Mouse (Mus musculus) A20 (cell line): ENCODE results near the gene Dhdh.
A peak's percentile ranks its signal among the peaks of the same experiment; 100 is the strongest.
"Not testable (repeated sequence)": the region's sequence is repeated elsewhere in the genome, so short reads cannot be mapped to it uniquely, and the experiment has no call there.

Source experiments
- DNase-seq: peaks from one replicate; pipeline ENCODE4 v3.0.0-alpha.2; 2011; ENCODE audit warnings: low read depth, low spot score

Dhdh gene

DNA sequence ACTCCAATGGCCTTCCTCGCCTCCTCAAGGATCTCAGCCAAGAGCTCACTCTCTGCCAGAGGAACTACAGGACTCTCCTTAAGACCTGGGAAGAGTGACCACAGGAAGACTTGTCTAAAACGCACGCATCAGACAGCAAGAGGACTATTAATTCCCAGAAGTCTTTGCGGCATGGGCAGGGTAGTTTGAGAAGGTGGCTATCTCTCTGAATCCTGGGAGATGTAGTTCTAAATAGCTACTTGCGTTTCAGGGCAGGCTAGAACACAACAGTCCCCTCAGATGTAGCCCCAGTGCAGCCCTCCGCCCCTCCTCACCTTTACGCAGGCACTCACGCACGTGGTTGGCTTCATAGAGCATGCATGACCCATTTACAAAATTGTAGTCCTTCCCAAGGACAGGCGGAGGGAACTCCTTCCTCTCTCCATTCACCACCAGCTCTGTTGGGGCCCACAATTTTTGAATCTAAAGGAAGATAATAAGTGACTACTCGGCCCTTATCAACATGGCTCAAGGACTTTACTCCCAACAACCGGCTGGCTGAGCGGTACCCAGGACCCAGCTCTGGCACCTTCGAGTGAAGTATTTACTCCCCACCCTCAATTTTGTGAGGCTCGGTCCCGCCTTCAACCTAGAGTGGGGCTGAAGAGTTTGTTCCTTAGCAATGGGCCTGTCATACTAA lies 13.2 kb downstream of the Dhdh start:
- DNase-seq = no peak

DNA sequence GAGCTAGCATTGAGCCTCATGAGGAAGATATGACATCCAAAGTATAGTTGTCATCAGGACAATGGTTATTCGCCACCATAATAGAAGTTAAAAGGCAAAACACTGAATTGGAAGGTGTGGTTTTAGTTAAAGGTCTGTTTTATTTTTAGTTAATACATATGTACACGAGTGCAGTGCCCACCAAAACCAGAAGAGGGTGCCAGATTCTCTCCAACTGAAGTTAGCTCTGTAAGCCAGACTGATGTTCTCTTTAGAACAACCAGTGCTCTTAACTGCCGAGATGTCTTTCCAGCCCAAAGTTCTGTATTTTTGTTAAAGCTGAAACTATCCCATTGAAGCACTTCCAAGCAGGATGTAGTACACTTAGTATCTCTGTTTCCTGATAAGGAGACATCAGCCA lies 17.7 kb downstream of the Dhdh start:
- DNase-seq = peak; percentile 78

- no peak for DNase-seq
Measured at GRCm38 (mm10) chr7:45467090-45467670, 21.4 kb downstream of the Dhdh start.

- DNase-seq = peak; percentile 96
Measured at GRCm38 (mm10) chr7:45466283-45467089, 22.1 kb downstream of the Dhdh start, which contains the start of gene Bax. Bax (minus strand) TSS chr7:45466898.

DNA sequence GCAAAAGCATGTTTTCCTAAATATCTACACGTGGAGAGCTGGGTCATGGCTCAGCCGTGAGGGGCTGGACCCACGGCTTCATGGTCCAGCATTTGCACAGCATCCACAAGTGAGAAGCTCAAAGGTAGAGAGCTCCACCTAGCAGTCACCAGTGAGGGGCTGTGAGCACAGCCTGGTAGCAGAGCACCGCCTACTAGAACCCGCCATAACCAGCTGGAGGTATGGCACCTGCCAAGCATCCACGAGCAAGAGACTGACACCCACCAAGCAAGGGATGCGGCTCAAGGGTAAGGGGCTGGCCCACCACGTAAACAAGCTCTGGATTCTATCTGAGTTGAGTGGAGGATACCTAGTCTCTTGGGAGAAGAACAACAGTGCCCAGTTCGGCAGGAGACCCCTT lies 23.1 kb downstream of the Dhdh start:
- DNase-seq = peak; percentile 77

- no peak for DNase-seq
Measured at GRCm38 (mm10) chr7:45465112-45465511, 23.5 kb downstream of the Dhdh start.

GRCm38 (mm10) chr7:45463987-45464778 lies 24.4 kb downstream of the Dhdh start:
- no peak for DNase-seq

DNA sequence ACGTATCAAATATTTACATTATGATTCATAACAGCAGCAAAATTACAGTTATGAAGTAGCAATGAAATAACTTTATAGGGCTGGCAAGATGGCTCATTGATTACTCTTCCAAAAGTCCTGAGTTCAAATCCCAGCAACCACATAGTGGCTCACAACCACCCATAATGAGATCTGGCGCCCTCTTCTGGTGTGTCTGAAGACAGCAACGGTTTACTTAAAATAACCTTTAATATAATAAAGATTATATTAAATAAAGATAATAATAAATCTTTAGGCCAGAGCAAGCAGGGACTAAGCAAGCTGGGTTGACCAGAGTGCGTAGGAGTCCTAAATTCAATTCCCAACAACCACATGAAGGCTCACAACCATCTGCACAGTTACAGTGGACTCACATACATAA lies 25.7 kb downstream of the Dhdh start:
- not testable (repeated sequence) for DNase-seq

DNA sequence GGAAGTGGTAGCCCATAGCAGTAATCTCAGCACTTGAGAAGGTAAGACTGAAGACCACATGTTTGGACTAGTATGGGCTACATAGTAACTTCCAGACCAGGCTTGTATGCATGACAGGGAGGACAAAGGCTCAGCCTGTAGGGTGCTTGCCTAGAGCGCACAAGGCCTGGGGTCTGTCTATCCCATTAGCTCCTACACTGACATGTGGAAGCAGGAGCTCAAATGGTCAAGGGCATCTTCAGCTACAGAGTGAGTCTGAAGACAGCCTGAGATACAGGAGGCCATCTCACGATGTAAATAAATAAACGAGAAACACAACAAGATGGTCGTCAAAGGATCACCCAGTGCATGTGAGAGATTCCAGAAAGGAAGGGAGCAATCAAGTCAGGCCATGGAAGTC lies 26.3 kb downstream of the Dhdh start:
- peak; percentile 28 for DNase-seq

- DNase-seq = no peak
Measured at GRCm38 (mm10) chr7:45461781-45462180, 26.8 kb downstream of the Dhdh start.

DNA sequence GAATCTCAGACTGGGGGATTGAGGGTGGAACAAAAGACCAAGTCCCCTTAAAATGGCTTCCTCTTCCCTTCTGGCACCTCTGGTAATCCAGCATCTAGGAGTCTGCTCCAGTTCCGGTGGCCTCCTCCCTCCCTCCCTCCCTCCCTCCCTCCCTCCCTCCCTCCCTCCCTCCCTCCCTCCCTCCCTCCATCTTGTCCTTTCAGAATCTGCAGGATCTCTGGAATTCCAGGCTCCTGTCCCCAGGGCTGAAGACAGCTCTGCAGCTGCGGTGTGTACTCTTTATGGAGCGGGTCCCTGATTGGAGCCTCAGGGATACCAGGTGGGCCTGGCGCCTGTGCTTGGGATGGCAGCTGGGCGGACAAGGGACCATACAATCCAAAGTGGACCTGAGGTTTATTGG lies 27.3 kb downstream of the Dhdh start:
- DNase-seq = no peak

DNA sequence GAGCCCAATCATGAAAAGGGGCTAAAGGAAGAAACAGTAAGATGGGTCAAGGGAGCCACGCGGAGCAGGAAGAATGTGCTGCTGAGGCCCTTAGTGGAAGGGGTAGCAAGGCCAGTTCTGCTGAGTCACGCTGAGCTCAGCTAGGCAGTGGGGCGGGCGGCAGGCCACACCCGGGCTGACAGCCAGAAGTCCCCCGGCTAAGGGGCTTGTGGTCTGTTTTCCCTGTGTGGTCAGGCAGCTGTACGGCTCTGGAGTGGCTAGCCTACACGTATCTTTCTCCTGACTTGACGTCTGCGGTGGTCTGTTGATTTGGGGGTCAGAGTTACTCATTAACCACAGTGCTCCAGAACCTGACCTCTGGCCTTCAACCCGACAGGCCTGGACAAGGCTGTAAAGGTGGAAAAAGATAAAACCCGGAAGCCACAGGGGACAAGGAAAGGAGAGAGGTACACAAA lies 27.7 kb downstream of the Dhdh start:
- DNase-seq = peak; percentile 87

DNA sequence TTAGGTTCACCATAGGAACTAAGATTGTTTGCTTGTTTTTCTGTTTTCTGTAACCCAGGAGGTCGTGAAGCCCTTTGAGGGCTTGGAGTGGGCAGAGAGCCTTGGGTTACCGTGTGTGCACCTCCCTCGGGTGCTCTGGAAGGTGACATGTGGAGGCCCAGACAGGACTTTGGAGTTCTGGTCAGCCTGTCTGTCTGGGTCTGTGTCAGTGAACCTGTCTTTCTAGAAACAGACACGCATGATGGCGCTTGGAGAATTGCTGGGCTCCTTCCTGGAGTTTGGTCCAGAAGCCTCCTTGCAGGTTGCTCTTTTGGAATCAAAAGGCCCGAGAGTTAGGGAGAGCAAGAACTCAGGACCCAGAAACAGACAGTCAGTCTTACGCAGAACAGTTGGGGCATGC lies 28.2 kb downstream of the Dhdh start:
- no peak for DNase-seq

GRCm38 (mm10) chr7:45459564-45460140 lies 29.0 kb downstream of the Dhdh start, which contains the start of gene Ftl1:
Ftl1 (minus strand) TSS chr7:45459884.
- DNase-seq = peak; percentile 99

GRCm38 (mm10) chr7:45458748-45459563 lies 29.6 kb downstream of the Dhdh start:
- DNase-seq = peak; percentile 74

- peak; percentile 83 for DNase-seq
Measured at GRCm38 (mm10) chr7:45457204-45458060, 31.2 kb downstream of the Dhdh start.

DNA sequence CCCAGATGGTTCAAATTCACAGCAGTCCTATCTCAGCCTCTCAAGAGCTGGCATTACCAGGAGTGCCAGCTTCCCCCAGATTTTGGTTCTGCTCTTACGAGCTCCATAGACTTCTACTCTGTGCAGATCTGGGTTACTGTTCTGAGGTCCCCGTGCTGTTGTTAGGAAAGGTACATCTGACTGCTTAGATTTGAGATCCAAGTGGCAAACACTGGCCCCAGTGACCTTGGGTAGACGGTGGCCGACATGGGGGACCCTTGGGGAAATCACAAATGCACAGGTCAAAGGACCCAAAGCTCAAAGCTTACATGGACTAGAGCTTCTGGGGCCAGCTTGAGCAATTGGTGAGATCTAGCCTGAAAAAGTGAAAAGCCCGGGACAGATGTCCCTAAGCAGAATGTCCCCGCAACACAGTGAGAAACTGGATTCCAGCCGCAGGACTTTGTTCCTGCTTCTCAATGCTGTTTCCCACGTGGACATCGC lies 31.8 kb downstream of the Dhdh start:
- DNase-seq = peak; percentile 57

DNA sequence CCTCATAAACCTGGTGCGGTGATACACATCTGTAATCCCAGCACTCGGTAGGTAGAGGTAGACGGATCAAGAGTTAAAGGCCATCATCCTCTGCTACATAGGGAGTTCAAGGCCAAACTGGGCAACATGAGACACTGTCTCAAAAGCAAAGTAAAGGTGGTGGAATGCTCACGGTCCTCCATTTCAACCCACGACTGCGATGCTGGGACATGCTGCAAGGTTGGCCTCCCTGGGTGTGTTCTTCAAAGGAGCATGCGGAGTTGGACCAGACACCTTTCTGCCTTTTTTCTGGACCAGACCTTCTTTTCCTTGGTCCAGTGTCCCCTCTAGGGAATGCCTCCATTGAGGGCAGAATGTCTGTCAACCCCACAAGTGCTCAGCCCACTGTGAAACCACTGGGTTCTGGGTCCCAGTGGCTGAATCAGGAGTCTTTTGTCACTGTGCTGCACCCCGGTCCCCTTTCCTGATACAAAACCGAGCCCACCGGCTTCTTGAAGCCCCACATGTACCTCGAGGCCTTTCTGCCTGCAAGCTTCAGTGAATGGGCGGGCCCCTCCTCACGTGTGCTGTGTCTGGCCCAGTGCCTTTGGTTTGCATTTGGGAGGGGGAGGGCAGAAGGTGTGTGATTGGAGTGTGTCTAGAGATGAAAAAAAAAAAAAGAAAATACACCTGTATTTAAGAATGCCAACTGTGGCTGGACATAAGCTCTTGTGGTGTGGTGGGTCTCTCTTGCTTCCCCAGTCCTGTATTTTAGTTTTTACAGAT lies 32.5 kb downstream of the Dhdh start:
- DNase-seq = peak; percentile 52

GRCm38 (mm10) chr7:45454971-45455370 lies 33.6 kb downstream of the Dhdh start:
- DNase-seq = no peak
